Mouse (Mus musculus) left cerebral cortex, postnatal 10 days (tissue): Measurements from ENCODE around the gene Slc41a3. TPM values are rescaled to one million over a fixed set of nuclear protein-coding genes. Genes with fewer than 3 reads are reported as not detected.

ENCODE experiments used
- DNase-seq, 2 experiments: peaks; one replicate each; pipeline ENCODE4 v3.0.0; 2021 to 2022; ENCODE audit warnings: low spot score in 2 of 2, mixed read lengths in 1 of 2; ENCODE audit errors: extremely low spot score in 1 of 2
- intact Hi-C: fragments of 180-260 bp; cut with DNase I; formaldehyde crosslinking; loops from one replicate; pipeline ENCODE4 v1.15.1; 2025
- total RNA-seq, 2 experiments: library from RNA; stranded (reverse); gene quantifications; 2 replicates each; pipeline ENCODE4 v1.2.3; 2021

The Slc41a3 gene
- 1 to 10 TPM; 6.7 to 7.2 TPM for total RNA-seq

DNA sequence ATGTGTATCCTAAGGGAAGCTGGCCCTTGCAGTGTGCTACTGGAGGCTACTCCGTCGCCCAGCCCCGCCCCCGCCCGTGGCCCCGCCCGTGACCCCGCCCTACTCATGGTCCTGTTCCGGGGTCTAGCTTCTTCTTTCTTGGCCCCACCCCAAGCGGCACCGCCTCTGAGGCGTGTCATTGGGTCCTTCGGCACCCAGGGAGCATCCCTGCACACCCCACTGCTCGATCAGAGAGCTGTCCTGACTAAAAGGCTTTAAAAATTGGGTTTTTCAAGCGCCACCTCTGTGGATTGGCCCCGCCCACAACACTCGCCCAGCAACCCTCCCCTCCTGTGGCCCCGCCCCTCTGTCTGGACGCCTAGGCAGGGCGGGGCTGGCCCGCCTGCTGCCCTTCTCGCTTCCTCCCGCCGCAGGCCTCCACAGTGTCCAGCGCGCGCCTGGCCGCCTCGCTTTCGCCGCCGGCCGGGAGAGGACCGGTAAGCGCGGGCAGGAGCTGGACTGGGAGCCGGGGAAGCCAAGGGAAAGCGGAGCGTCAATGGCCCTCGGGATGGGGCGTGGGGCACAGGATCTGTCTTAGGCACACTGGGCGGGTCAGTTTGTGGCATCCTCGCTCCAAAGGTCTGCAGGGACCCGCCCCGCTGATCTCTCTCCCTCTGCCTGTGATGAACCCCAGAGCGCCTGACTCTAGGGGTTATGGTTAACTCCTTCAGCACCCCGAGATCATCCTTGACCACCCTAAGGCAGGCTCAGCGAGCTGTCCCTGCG, at the start of gene Slc41a3:
Gene Slc41a3 (plus strand): TSS at position 193 of the 765 bp plus-strand sequence.
- peak; percentile 69 to 94 for DNase-seq
- intact Hi-C loops, result no loop called here

DNA sequence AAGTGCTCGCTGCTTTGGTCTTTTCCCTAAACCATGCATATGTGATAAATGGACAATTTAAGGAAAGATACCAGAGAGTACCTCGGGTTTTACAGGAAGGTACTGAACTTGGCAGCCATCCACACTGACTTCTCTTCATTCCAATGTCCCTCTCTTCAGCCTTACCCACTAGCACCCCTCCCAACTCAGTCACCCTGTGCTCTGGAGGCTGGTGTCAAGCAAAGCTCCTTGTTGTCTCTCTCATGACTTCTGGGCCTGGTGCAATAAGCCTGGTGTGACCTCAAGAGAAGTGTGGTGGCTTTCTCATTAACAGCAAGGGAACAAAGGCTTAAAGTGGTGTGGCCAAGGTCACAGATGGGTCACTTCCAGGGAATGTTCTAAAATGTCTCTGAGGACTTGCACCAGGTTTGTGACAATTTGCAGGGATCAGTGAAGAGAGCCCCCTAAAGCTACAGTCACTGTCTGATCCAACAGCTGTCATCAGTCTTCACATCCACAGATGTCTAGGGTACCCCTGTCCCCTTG, 47.9 kb upstream of the Slc41a3 start:
- DNase-seq, result peak in 1 of 2 experiments; percentile 23
- intact Hi-C loops, result no loop called here

DNA sequence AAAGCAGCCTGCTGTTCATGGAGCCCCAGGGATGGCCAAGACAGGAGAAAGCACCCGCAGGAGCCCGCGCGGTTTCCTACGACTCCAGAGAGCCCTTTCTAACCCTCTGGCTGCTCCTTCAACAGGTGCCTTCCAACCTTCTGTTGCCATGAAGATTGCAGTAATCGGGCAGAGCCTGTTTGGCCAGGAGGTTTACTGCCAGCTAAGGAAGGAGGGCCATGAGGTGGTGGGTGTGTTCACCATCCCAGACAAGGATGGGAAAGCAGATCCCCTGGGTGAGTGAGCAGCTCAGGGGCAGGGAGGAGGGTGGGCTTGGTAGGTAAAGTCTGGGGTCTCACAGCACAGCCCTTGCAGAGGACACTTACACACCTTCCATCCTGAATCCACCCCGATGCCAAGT, 47.4 kb upstream of the Slc41a3 start:
- DNase-seq, result no peak
- intact Hi-C loops, result no loop called here

DNA sequence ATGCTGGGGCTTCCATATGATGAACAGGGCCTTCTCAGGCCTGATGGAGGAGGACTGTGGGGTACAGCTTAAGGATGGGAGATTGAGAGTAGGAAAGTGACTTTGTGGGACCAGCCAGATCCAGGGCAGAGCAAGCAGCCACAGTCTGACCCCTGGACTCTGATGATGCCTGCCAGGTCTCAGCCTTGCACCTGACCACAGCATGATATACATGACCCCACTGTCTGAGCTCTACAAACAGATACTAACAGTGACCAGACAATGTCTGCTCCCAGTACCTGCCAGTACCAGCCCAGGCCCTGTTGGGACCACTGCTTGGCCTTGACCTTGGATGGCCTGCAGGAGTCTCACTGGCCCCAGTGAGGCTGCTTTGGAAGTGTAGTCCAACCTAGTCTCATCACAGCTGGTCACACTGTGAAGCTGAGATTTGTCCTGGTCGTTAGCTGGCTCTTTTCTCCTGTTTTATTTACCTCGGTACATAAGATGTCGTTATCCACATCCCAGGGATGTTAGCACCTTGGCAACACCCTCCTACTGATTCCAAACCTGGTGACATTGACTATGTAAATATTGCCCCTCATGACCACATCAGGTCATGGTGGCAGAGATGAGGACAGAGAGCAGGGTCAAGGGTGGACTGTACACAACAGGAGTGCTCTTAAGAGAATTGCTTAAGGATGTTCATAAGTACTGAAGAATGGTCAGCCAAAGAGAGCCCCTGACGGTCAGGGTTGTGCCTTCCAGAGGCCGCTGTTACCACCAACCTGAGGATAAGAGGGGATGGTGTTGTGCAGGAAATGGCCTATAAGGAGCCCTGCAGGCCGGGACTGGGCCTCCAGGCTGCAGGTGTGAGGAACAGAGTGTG, 46.5 kb upstream of the Slc41a3 start:
- intact Hi-C loops, result no loop called here
- no peak for DNase-seq

GRCm38 (mm10) chr6:90560390-90561058, 44.0 kb upstream of the Slc41a3 start:
- intact Hi-C loops, result loop anchor here (10.0 kb wide), 1 partner anchor 886 kb away; no protein-coding TSS in a partner anchor
- DNase-seq, result no peak

DNA sequence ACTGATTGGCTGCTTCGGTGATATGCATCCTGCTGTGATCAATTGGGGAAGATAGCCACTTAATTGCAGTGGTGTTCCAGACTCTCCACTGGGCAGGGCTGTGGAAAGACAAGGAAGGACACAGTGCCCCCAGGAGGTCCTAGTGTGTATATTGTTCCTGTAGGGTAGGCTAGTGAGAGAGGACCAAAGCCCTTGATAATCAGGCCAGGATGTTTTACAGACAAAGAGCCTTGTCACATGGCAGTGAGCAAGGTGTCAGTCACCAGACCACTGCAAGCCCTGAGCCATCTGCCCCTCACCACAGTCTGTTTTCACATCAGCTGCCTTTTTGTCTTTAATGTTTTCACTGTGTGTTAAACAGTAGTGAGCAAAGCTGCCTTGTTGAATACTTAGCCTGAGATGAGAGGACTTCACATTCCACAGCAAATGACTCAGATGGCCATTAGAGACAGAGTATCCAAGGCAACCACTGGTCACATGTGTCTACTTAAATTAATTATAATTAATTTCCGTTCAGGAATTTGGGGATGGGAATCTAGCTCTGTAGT, 43.2 kb upstream of the Slc41a3 start:
- no peak for DNase-seq
- intact Hi-C loops, result loop anchor here (10.0 kb wide), 1 partner anchor 887 kb away; no protein-coding TSS in a partner anchor

- DNase-seq, result no peak
- intact Hi-C loops, result loop anchor here (10.0 kb wide), 1 partner anchor 889 kb away; no protein-coding TSS in a partner anchor
Observed at GRCm38 (mm10) chr6:90564240-90564639, 40.3 kb upstream of the Slc41a3 start.

GRCm38 (mm10) chr6:90565357-90566215, 38.9 kb upstream of the Slc41a3 start:
- no peak for DNase-seq
- intact Hi-C loops, result loop anchor here (10.0 kb wide), 1 partner anchor 891 kb away; no protein-coding TSS in a partner anchor

- intact Hi-C loops, result loop anchor here (10.0 kb wide), 1 partner anchor 893 kb away; no protein-coding TSS in a partner anchor
- DNase-seq, result no peak
Observed at GRCm38 (mm10) chr6:90567486-90567885, 37.0 kb upstream of the Slc41a3 start.

GRCm38 (mm10) chr6:90567928-90568327, 36.6 kb upstream of the Slc41a3 start:
- DNase-seq, result no peak
- intact Hi-C loops, result loop anchor here (10.0 kb wide), 1 partner anchor 893 kb away; no protein-coding TSS in a partner anchor

DNA sequence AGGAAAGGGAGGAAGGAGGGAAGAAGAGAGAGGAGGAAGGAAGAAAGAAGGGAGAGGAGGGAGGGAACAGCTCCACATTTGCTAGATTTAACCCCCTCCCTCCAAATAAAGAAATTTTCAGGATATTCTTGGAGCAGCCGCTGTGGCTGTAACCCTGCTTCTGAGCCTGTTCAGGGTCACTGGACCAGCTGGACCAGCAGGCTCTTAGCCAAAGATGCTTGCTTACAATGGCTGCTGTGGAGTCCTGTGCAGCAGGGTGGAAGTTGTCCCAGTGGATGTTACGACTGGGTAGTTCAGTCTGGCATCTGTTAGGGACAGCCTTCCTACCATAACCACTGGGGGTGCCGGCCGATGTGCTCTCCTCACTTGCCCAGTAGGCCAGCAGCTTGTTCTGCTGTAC, 35.8 kb upstream of the Slc41a3 start:
- intact Hi-C loops, result loop anchor here (10.0 kb wide), 1 partner anchor 894 kb away; no protein-coding TSS in a partner anchor
- DNase-seq, result no peak

- intact Hi-C loops, result loop anchor here (10.0 kb wide), 1 partner anchor 895 kb away; no protein-coding TSS in a partner anchor
- no peak for DNase-seq
Observed at GRCm38 (mm10) chr6:90569736-90570383, 34.7 kb upstream of the Slc41a3 start.

GRCm38 (mm10) chr6:90570392-90570791, 34.1 kb upstream of the Slc41a3 start:
- no peak for DNase-seq
- intact Hi-C loops, result no loop called here

GRCm38 (mm10) chr6:90575261-90575715, 29.2 kb upstream of the Slc41a3 start:
- intact Hi-C loops, result no loop called here
- peak; percentile 62 to 79 for DNase-seq

DNA sequence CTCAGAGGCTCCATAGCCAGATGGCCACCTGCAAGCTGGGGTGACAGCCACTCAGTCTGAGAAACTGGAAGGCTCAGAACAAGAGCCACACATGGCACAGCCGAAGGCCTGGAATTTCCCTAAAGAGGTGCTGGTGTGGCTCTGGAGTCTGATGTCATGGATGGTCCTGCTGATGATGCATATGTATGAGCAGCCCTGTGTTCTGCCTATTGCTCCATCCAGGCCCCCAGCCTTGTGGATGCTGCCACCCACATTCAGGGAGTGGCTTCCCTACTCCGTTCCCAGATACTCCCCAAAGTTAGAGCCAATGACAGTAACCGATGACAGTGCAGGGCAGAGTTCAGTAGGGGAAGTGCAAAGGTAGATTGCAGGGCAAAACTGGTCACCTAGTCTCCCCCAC, 26.4 kb upstream of the Slc41a3 start:
- DNase-seq, result no peak
- intact Hi-C loops, result no loop called here

- no peak for DNase-seq
- intact Hi-C loops, result no loop called here
Observed at GRCm38 (mm10) chr6:90582331-90582730, 22.2 kb upstream of the Slc41a3 start.

GRCm38 (mm10) chr6:90588113-90588512, 16.4 kb upstream of the Slc41a3 start:
- intact Hi-C loops, result no loop called here
- no peak for DNase-seq
